Mouse (Mus musculus) neural tube, embryonic 14.5 days (tissue): ENCODE measurements around the gene Lpp. TPM values are rescaled to one million over a fixed set of nuclear protein-coding genes. Genes with fewer than 3 reads are reported as not detected.

Experiments
- ATAC-seq: fragments of 200-750 bp; cut with Nextera tagmentation; 2 replicates; pipeline ENCODE4 v1.8.0; 2017; ENCODE audit warnings: low read depth, mild to moderate bottlenecking, moderate TSS enrichment, moderate library complexity
- H3K27ac ChIP-seq: fragments of 300-500 bp; sonication (generic); 2 replicates; pipeline ENCODE4 v1.5.1; 2014; ENCODE audit warnings: low read depth, mild to moderate bottlenecking, control low read depth, low read length, moderate library complexity, mixed read lengths
- H3K27me3 ChIP-seq: fragments of 300-500 bp; sonication (generic); 2 replicates; pipeline ENCODE4 v1.6.1; 2014; ENCODE audit warnings: low read length; ENCODE audit not compliant: control insufficient read depth, insufficient read depth
- H3K36me3 ChIP-seq: fragments of 300-500 bp; sonication (generic); 2 replicates; pipeline ENCODE4 v1.6.1; 2014; ENCODE audit warnings: low read length, mixed read lengths; ENCODE audit not compliant: control insufficient read depth, insufficient read depth
- H3K4me1 ChIP-seq: fragments of 300-500 bp; sonication (generic); 2 replicates; pipeline ENCODE4 v1.6.1; 2014; ENCODE audit warnings: low read length; ENCODE audit not compliant: control insufficient read depth, insufficient read depth
- H3K4me2 ChIP-seq: fragments of 300-500 bp; sonication (generic); 2 replicates; pipeline ENCODE4 v1.6.1; 2014; ENCODE audit warnings: mild to moderate bottlenecking, low read depth, low read length, control low read depth
- H3K4me3 ChIP-seq: fragments of 300-500 bp; sonication (generic); 2 replicates; pipeline ENCODE4 v1.5.1; 2014; ENCODE audit warnings: low read depth, low read length, control low read depth, mixed read lengths
- H3K9ac ChIP-seq: fragments of 300-500 bp; sonication (generic); replicated peaks from 2 replicates; pipeline ENCODE4 v1.6.1; 2014; ENCODE audit warnings: low read depth, mild to moderate bottlenecking, control low read depth, low read length, mixed read lengths
- H3K9me3 ChIP-seq: fragments of 300-500 bp; sonication (generic); 2 replicates; pipeline ENCODE4 v1.6.1; 2016; ENCODE audit warnings: low read length; ENCODE audit not compliant: control insufficient read depth
- WGBS: fragments of 180-500 bp; shearing (Covaris S2); extraction: QIAGEN DNeasy Blood & Tissue Kit; methylation state at CpG from one replicate; pipeline ENCODE4 v1.1.7; 2014; 5-methylcytosine and 5-hydroxymethylcytosine counted together
- polyA plus RNA-seq: library from polyadenylated mRNA; unstranded; fragments of >200 nt; fragmentation: Nextera tagmentation; extraction: Ambion mirVana; gene quantifications from 2 replicates; pipeline ENCODE4 v1.2.1, GENCODE M21; 2014

Lpp gene
- polyA plus RNA-seq, 1 experiment from 2014 or later, result 7.0 TPM

DNA sequence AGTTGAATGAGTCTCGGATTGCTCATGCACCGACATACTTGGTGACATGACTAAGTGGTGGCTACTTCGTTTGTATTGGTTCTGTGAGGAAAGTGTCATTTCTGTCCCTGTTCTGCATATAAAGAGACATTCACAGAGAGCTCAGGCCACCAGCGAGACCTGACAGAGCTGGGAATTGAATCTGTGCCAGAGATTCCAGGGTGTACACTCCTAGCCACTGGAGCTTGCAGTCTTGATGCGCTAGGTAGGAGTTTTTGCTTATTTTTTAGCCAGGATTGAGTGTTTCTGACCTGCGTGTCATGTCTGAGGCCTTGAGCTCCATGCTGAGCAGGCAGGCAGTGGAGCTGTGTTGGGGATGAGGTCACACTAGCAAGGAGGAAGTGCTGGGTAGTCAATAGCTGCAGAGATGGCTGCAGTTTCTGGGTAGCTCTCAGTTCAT, 41.8 kb downstream of the Lpp start:
- H3K27ac ChIP-seq, result 0 out of 2 replicates have a peak overlapping the region, but pooled peaks have one; percentile 10
- no peak for ATAC-seq
- 58% methylated on average over 6 of the region's 6 CpGs for WGBS

GRCm38 (mm10) chr16:24438438-24438837, 45.1 kb downstream of the Lpp start:
- H3K9me3 ChIP-seq, result no peaks in the 10 kb centered on the region
- H3K27ac ChIP-seq, result no peak overlapping the region
- WGBS, result 76% methylated on average over 4 of the region's 4 CpGs
- H3K9ac ChIP-seq, result no peak overlapping the region
- H3K4me1 ChIP-seq, result peaks cover 13% of the 10 kb centered on the region
- no peak for ATAC-seq
- H3K27me3 ChIP-seq, result no peaks in the 10 kb centered on the region
- no peak overlapping the region for H3K4me2 ChIP-seq
- no peaks in the 10 kb centered on the region for H3K36me3 ChIP-seq
- no peak overlapping the region for H3K4me3 ChIP-seq

More for the DNA sequence above, 41.8 kb downstream of the Lpp start:
- H3K4me3 ChIP-seq, result no peak overlapping the region
- no peaks in the 10 kb centered on the region for H3K27me3 ChIP-seq
- no peak overlapping the region for H3K9ac ChIP-seq
- no peaks in the 10 kb centered on the region for H3K9me3 ChIP-seq
- no peak overlapping the region for H3K4me2 ChIP-seq
- H3K36me3 ChIP-seq, result no peaks in the 10 kb centered on the region
- H3K4me1 ChIP-seq, result peaks cover 13% of the 10 kb centered on the region

DNA sequence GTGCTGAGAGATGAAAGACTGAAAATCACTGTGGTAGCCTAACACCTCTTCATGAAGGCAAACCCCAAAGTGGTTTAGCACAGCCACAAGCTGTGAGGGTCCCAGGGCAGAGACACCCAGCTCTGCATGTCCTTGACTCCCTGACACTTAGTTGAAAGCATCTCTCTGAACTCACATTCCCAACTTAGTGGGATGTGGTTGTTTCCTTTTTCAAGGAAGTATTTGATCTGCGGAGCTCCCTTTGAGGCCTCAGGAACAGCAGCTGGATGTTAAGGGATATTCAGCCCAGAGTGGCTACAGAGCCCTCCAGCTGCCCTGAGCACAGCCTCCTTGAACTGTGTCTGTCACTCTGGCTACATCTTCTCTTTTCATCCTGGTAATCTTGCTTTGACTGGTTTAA, 48.0 kb downstream of the Lpp start:
- Histone ChIP-seq H3K4me2 (no peak overlapping the region), H3K4me3 (no peak overlapping the region), H3K27me3 (no peaks in the 10 kb centered on the region), H3K4me1 (no peaks in the 10 kb centered on the region), H3K9me3 (no peaks in the 10 kb centered on the region), H3K27ac (no peak overlapping the region), H3K36me3 (no peaks in the 10 kb centered on the region), H3K9ac (no peak overlapping the region)
- no peak for ATAC-seq
- 29% methylated on average over 1 of the region's 1 CpGs for WGBS

DNA sequence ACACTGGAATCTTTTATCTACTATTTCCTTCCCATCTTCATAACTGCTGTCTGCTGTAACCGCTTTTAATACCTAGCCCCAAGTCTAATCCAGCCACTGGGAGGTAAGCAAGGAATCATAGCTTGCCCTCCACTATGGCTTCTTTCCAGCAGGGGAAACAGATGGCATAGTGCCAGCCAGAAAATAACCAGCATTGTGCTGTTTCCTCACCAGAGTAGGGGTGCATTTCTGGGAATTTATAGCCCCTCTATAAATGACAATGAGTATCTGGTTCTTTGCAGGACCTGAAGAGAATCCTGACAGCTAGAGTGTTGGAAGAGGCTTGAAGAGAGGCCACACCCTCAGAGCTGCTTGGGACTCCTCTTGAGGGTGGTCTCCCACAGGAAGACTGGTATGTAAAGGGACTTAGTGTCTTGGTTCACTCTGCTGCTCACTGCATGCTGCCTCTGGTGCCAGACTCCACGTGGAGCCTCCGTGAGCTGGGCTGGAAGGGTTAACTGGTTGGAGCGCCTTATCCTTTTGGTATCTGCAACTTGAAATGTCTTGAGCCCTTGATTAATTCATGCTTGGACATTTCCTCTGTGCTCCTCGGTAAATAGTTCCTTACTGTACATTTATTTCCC, 49.3 kb downstream of the Lpp start:
- Histone ChIP-seq H3K27ac (no peak overlapping the region), H3K27me3 (no peaks in the 10 kb centered on the region), H3K9me3 (no peaks in the 10 kb centered on the region), H3K4me2 (no peak overlapping the region), H3K9ac (no peak overlapping the region), H3K4me1 (no peaks in the 10 kb centered on the region), H3K36me3 (no peaks in the 10 kb centered on the region), H3K4me3 (no peak overlapping the region)
- 53% methylated on average over 5 of the region's 5 CpGs for WGBS
- ATAC-seq, result no peak; the same call in 1 of the 2 replicates

- Histone ChIP-seq H3K9me3 (no peaks in the 10 kb centered on the region), H3K36me3 (no peaks in the 10 kb centered on the region), H3K27me3 (no peaks in the 10 kb centered on the region), H3K4me3 (no peak overlapping the region), H3K4me1 (no peaks in the 10 kb centered on the region), H3K4me2 (no peak overlapping the region), H3K9ac (no peak overlapping the region), H3K27ac (no peak overlapping the region)
- 50% methylated on average over 7 of the region's 7 CpGs for WGBS
- no peak for ATAC-seq
Measured at GRCm38 (mm10) chr16:24443123-24443515, 49.8 kb downstream of the Lpp start.

- H3K9ac ChIP-seq, result no peak overlapping the region
- H3K4me1 ChIP-seq, result no peaks in the 10 kb centered on the region
- no peaks in the 10 kb centered on the region for H3K36me3 ChIP-seq
- WGBS, result 65% methylated on average over 5 of the region's 5 CpGs
- no peak for ATAC-seq
- H3K27ac ChIP-seq, result no peak overlapping the region
- H3K4me2 ChIP-seq, result no peak overlapping the region
- no peaks in the 10 kb centered on the region for H3K27me3 ChIP-seq
- H3K9me3 ChIP-seq, result no peaks in the 10 kb centered on the region
- no peak overlapping the region for H3K4me3 ChIP-seq
Measured at GRCm38 (mm10) chr16:24443555-24443954, 50.2 kb downstream of the Lpp start.

DNA sequence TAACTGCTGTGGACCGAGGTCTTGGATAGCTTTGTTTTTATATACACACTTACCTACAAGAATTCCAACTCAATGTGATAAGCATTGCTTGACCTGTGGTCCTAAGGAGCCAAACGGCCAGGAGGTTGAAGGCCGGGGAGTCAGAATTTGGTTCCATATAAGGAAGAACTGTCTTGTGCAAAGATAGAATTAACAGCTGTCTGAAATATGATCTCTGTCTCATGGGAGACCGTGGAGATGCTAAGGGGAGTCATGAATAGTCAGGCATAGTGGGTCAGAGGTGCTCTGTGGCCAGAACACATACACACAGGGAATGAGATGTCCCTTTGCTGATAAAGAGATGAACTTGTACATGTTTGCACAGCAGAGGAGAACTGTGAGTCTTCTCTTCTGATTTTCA, 51.5 kb downstream of the Lpp start:
- Histone ChIP-seq H3K9me3 (no peaks in the 10 kb centered on the region), H3K36me3 (no peaks in the 10 kb centered on the region), H3K4me2 (no peak overlapping the region), H3K9ac (no peak overlapping the region), H3K4me3 (no peak overlapping the region), H3K4me1 (0 out of 2 replicates have a peak, but pooled peaks cover under 1% of the 10 kb centered on the region), H3K27ac (no peak overlapping the region), H3K27me3 (no peaks in the 10 kb centered on the region)
- 81% methylated on average over 4 of the region's 4 CpGs for WGBS
- no peak for ATAC-seq

DNA sequence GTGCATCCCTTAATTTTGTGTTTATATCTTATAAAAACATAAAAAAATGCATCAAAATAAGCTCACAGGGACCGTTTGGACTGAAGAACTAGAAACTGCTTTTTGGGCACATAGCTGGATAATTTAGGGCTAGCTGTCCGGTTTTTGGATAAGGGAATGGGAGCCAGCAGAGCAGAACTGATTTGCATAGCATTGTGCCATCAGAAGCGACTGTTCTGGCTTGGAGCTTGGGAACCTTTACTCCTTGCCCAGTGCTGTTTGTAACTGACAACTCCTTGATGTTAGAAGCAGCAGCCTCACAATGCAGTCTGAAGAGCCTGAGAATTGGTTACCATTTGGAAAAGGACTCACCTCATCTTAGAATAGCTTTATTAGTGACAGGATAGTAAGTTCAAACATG, 52.2 kb downstream of the Lpp start:
- 44% methylated on average over 3 of the region's 3 CpGs for WGBS
- H3K4me2 ChIP-seq, result no peak overlapping the region
- no peak overlapping the region for H3K9ac ChIP-seq
- H3K27ac ChIP-seq, result no peak overlapping the region
- H3K27me3 ChIP-seq, result no peaks in the 10 kb centered on the region
- H3K4me3 ChIP-seq, result no peak overlapping the region
- ATAC-seq, result no peak
- no peaks in the 10 kb centered on the region for H3K36me3 ChIP-seq
- no peaks in the 10 kb centered on the region for H3K9me3 ChIP-seq
- 0 out of 2 replicates have a peak, but pooled peaks cover 3% of the 10 kb centered on the region for H3K4me1 ChIP-seq

- Histone ChIP-seq H3K36me3 (no peaks in the 10 kb centered on the region), H3K4me3 (no peak overlapping the region), H3K9me3 (no peaks in the 10 kb centered on the region), H3K27me3 (no peaks in the 10 kb centered on the region), H3K9ac (no peak overlapping the region), H3K4me1 (0 out of 2 replicates have a peak, but pooled peaks cover 3% of the 10 kb centered on the region), H3K27ac (no peak overlapping the region), H3K4me2 (no peak overlapping the region)
- WGBS, result 89% methylated on average over 1 of the region's 1 CpGs
- no peak for ATAC-seq
Measured at GRCm38 (mm10) chr16:24446449-24446848, 53.1 kb downstream of the Lpp start.
